In genomic region chr1:65340240-65340639, GRCm38 (mm10) we compare ENCODE assay signal across 28 mouse cellular contexts. TPM values are rescaled to one million over a fixed set of nuclear protein-coding genes. Genes with fewer than 3 reads are reported as not detected.
A peak's percentile ranks its signal among the peaks of the same experiment; 100 is the strongest.
DNase-seq lines count a peak whose midpoint lies in the region; ATAC-seq and TF ChIP-seq lines count a peak whose summit lies in the region.
"Had no signal": no experiment of that assay in that cellular context is flagged by ENCODE, and none has a peak within 500 bp of the region (broad histone marks: within the 10 kb centered on the region; RNA-seq: fewer than 3 reads in every experiment).

No protein-coding gene starts in this region.

- DNase-seq in kidney, adult 2 months = peak; percentile 4
- peak; percentile 66 for DNase-seq in midbrain, postnatal 0 days (ENCODE audit: low spot score)
- no peak for DNase-seq in midbrain, embryonic 10.5 days (ENCODE audit: low spot score)
- DNase-seq in spleen, postnatal 4 days (ENCODE audit: low spot score in 2 of 2) = no peak
- DNase-seq: adrenal gland, adult 8-10 months; cerebellum, adult 18-20 months; cerebellum, postnatal 14 days; gastrocnemius, postnatal 36 days; heart, adult 2 months; kidney, adult 11 months; kidney, postnatal 25 days; liver, postnatal 0 days; right cerebral cortex, postnatal 25 days; spleen, adult 18-20 months; thymus, postnatal 14 days had no signal

- H3K4me2 ChIP-seq in kidney, embryonic 16.5 days (replicated peaks; ENCODE audit: low read depth, low read length) = no peak overlapping the region
- H3K4me2 ChIP-seq in midbrain, postnatal 0 days (ENCODE audit: low read depth, low read length, poor library complexity, severe bottlenecking) = no peak overlapping the region
- no peak overlapping the region for H3K4me2 ChIP-seq in hindbrain, embryonic 16.5 days (ENCODE audit: low read length)
- H3K4me2 ChIP-seq: heart, embryonic 13.5 days; limb, embryonic 12.5 days; liver, embryonic 11.5 days had no signal

- no peaks in the 10 kb centered on the region for H3K9me3 ChIP-seq in kidney, embryonic 16.5 days (ENCODE audit: low read length)
- H3K9me3 ChIP-seq in midbrain, postnatal 0 days (ENCODE audit: low read length) = no peaks in the 10 kb centered on the region
- no peaks in the 10 kb centered on the region for H3K9me3 ChIP-seq in midbrain, embryonic 10.5 days (replicated peaks)
- no peaks in the 10 kb centered on the region for H3K9me3 ChIP-seq in hindbrain, embryonic 16.5 days (ENCODE audit: control insufficient read depth, low read length)
- H3K9me3 ChIP-seq: heart, embryonic 13.5 days; limb, embryonic 12.5 days had no signal

- H3K27me3 ChIP-seq in kidney, adult 2 months (replicated peaks; ENCODE audit: control insufficient read depth, insufficient read depth, low read length) = no peaks in the 10 kb centered on the region
- H3K27me3 ChIP-seq in kidney, embryonic 16.5 days (ENCODE audit: insufficient read depth, low read length) = no peaks in the 10 kb centered on the region
- H3K27me3 ChIP-seq in midbrain, postnatal 0 days (ENCODE audit: insufficient read depth, low read length) = no peaks in the 10 kb centered on the region
- no peaks in the 10 kb centered on the region for H3K27me3 ChIP-seq in midbrain, embryonic 10.5 days (ENCODE audit: low read depth, poor library complexity, severe bottlenecking)
- H3K27me3 ChIP-seq in hindbrain, embryonic 16.5 days (replicated peaks; ENCODE audit: control insufficient read depth, insufficient read depth, low read length) = no peaks in the 10 kb centered on the region
- H3K27me3 ChIP-seq: heart, embryonic 13.5 days; limb, embryonic 12.5 days had no signal

- ATAC-seq in kidney, embryonic 16.5 days (ENCODE audit: low FRiP score, low TSS enrichment) = no peak
- ATAC-seq in midbrain, postnatal 0 days (ENCODE audit: low FRiP score) = no peak
- peak; percentile 37; the same call in 1 of the 2 replicates for ATAC-seq in hindbrain, embryonic 16.5 days
- no peak for ATAC-seq in megakaryocyte progenitor cell, adult 5-6 weeks (replicated peaks; ENCODE audit: poor library complexity)
- ATAC-seq: activated CD4-positive, CD25-positive, alpha-beta regulatory T cell, adult 4 months; liver, postnatal 0 days; lung, postnatal 0 days had no signal

- no peak overlapping the region for H3K4me3 ChIP-seq in kidney, adult 2 months (ENCODE audit: insufficient read depth, low read depth, low read length)
- no peak overlapping the region for H3K4me3 ChIP-seq in kidney, embryonic 16.5 days (ENCODE audit: low read length)
- no peak overlapping the region for H3K4me3 ChIP-seq in midbrain, postnatal 0 days (ENCODE audit: low read depth, low read length)
- H3K4me3 ChIP-seq in midbrain, embryonic 10.5 days = no peak overlapping the region
- H3K4me3 ChIP-seq in hindbrain, embryonic 16.5 days (ENCODE audit: low read length) = no peak overlapping the region
- H3K4me3 ChIP-seq: heart, adult 2 months; heart, embryonic 13.5 days; limb, embryonic 12.5 days had no signal

- H3K27ac ChIP-seq in kidney, adult 2 months (ENCODE audit: insufficient read depth, low read depth, low read length) = no peak overlapping the region
- no peak overlapping the region for H3K27ac ChIP-seq in kidney, embryonic 16.5 days (ENCODE audit: low read length)
- no peak overlapping the region for H3K27ac ChIP-seq in midbrain, postnatal 0 days (ENCODE audit: low read depth, low read length)
- no peak overlapping the region for H3K27ac ChIP-seq in midbrain, embryonic 10.5 days (replicated peaks)
- H3K27ac ChIP-seq in hindbrain, embryonic 16.5 days (ENCODE audit: low read depth, low read length) = no peak overlapping the region
- H3K27ac ChIP-seq: heart, adult 2 months; heart, embryonic 13.5 days; limb, embryonic 12.5 days; macrophage had no signal

- no peak overlapping the region for H3K9ac ChIP-seq in kidney, embryonic 16.5 days (replicated peaks; ENCODE audit: low read length)
- no peak overlapping the region for H3K9ac ChIP-seq in midbrain, postnatal 0 days (replicated peaks; ENCODE audit: low read length, poor library complexity, severe bottlenecking)
- no peak overlapping the region for H3K9ac ChIP-seq in hindbrain, embryonic 16.5 days (ENCODE audit: low read depth, low read length)
- H3K9ac ChIP-seq: heart, embryonic 13.5 days; limb, embryonic 12.5 days; liver, postnatal 0 days had no signal

- 45% methylated on average over 2 of the region's 2 CpGs for WGBS in kidney, adult 2 months
- 54% methylated on average over 2 of the region's 2 CpGs for WGBS in kidney, embryonic 16.5 days
- WGBS in midbrain, postnatal 0 days = 42% methylated on average over 2 of the region's 2 CpGs
- WGBS in midbrain, embryonic 10.5 days = 78% methylated on average over 2 of the region's 2 CpGs
- WGBS in hindbrain, embryonic 16.5 days = 40% methylated on average over 2 of the region's 2 CpGs

- no peak for TF ChIP-seq CTCF in kidney, adult 2 months (conservative IDR thresholded peaks at IDR 0.05; ENCODE audit: insufficient read depth, insufficient read length, low read depth, low read length)
- no peak for TF ChIP-seq CTCF in midbrain, postnatal 0 days (IDR thresholded peaks at IDR 0.05)

- no peak for TF ChIP-seq POLR2A in kidney, adult 2 months (IDR thresholded peaks at IDR 0.05; ENCODE audit: low read depth, low read length)

- no peaks in the 10 kb centered on the region for H3K36me3 ChIP-seq in kidney, adult 2 months (ENCODE audit: control insufficient read depth, insufficient read depth, low read length)
- H3K36me3 ChIP-seq in kidney, embryonic 16.5 days (ENCODE audit: insufficient read depth, low read length) = no peaks in the 10 kb centered on the region
- no peaks in the 10 kb centered on the region for H3K36me3 ChIP-seq in midbrain, postnatal 0 days (ENCODE audit: insufficient read depth, low read length)
- H3K36me3 ChIP-seq in midbrain, embryonic 10.5 days = no peaks in the 10 kb centered on the region
- H3K36me3 ChIP-seq in hindbrain, embryonic 16.5 days (ENCODE audit: control insufficient read depth, insufficient read depth, low read length) = no peaks in the 10 kb centered on the region
- H3K36me3 ChIP-seq: heart, embryonic 13.5 days; limb, embryonic 12.5 days had no signal

- no peaks in the 10 kb centered on the region for H3K4me1 ChIP-seq in kidney, adult 2 months (ENCODE audit: control insufficient read depth, insufficient read depth, low read length)
- H3K4me1 ChIP-seq in kidney, embryonic 16.5 days (ENCODE audit: insufficient read depth, low read length) = no peaks in the 10 kb centered on the region
- H3K4me1 ChIP-seq in midbrain, postnatal 0 days (ENCODE audit: insufficient read depth, low read length) = no peaks in the 10 kb centered on the region
- H3K4me1 ChIP-seq in midbrain, embryonic 10.5 days = no peaks in the 10 kb centered on the region
- H3K4me1 ChIP-seq in hindbrain, embryonic 16.5 days (ENCODE audit: control insufficient read depth, insufficient read depth, low read depth, low read length) = no peaks in the 10 kb centered on the region
- H3K4me1 ChIP-seq: heart, embryonic 13.5 days; limb, embryonic 12.5 days had no signal

RNA-seq across cellular contexts. Expression of gene Pth2r, which starts 58.4 kb away (rescaled TPM):
- 0.05 TPM in 1 of 2 replicates, not detected in the other for polyA plus RNA-seq in kidney, adult 2 months (2012; rRNA removed)
- polyA plus RNA-seq in kidney, embryonic 16.5 days (2015; fragmentation: Nextera tagmentation; extraction: Ambion mirVana) = not detected in 2 replicates
- 1.5 and 3.4 TPM in 2 replicates for total RNA-seq in midbrain, postnatal 0 days (2014; rRNA removed)
- 2.1 and 2.3 TPM in 2 replicates for polyA plus RNA-seq in midbrain, postnatal 0 days (2015; fragmentation: Nextera tagmentation; extraction: Ambion mirVana)
- 0.10 and 0.25 TPM in 2 replicates for polyA plus RNA-seq in midbrain, embryonic 10.5 days (2016; fragmentation: Nextera tagmentation; extraction: Ambion mirVana)
- 3.7 and 3.8 TPM in 2 replicates for polyA plus RNA-seq in hindbrain, embryonic 16.5 days (2015; fragmentation: Nextera tagmentation; extraction: Ambion mirVana)
- total RNA-seq in megakaryocyte progenitor cell, adult 5-6 weeks (2015) = not detected in 2 replicates
- not detected in 2 replicates for total RNA-seq in megakaryocyte progenitor cell, adult 5-6 weeks (2017)
- total RNA-seq: adrenal gland, adult 8-10 months; gastrocnemius, postnatal 36 days; heart, adult 2 months; heart, postnatal 25 days; MEL had no signal
- polyA plus RNA-seq: activated CD4-positive, CD25-positive, alpha-beta regulatory T cell, adult 4 months; C2C12; embryonic facial prominence, embryonic 11.5 days; heart, adult 2 months; heart, embryonic 13.5 days; limb, embryonic 12.5 days; liver, embryonic 11.5 days; lung, postnatal 0 days had no signal

Comparison
In these comparisons a context has a peak if more than half of its experiments do, and no peak if none do; other contexts are left out.
1. DNase-seq: peak in kidney, adult 2 months (single experiment) and midbrain, postnatal 0 days (single experiment); none in midbrain, embryonic 10.5 days (single experiment) and spleen, postnatal 4 days (0 of 2).